Mouse (Mus musculus) kidney, adult 2 months (tissue): ENCODE data around the gene Sh3bp5l. TPM values are rescaled to one million over a fixed set of nuclear protein-coding genes. Genes with fewer than 3 reads are reported as not detected.

Experiments used
- DNase-seq: peaks from one replicate; pipeline ENCODE4 v3.0.0; 2021
- H3K27ac ChIP-seq: fragments of 200-500 bp; 2 replicates; pipeline ENCODE4 v1.5.1; 2012; ENCODE audit warnings: low read depth, low read length, control low read depth, inconsistent platforms; ENCODE audit not compliant: insufficient read depth
- H3K27me3 ChIP-seq: fragments of 200-500 bp; replicated peaks from 2 replicates; pipeline ENCODE4 v1.6.1; 2012; ENCODE audit warnings: mild to moderate bottlenecking, moderate library complexity, low read length, inconsistent platforms; ENCODE audit not compliant: control insufficient read depth, insufficient read depth
- H3K36me3 ChIP-seq: fragments of 200-500 bp; 2 replicates; pipeline ENCODE4 v1.6.1; 2012; ENCODE audit warnings: mild to moderate bottlenecking, moderate library complexity, low read length, inconsistent platforms; ENCODE audit not compliant: control insufficient read depth, insufficient read depth
- H3K4me1 ChIP-seq: fragments of 200-500 bp; 2 replicates; pipeline ENCODE4 v1.6.1; 2011; ENCODE audit warnings: low read length; ENCODE audit not compliant: control insufficient read depth, insufficient read depth
- H3K4me3 ChIP-seq: fragments of 200-500 bp; 2 replicates; pipeline ENCODE4 v1.5.1; 2011; ENCODE audit warnings: mild to moderate bottlenecking, low read depth, low read length, control low read depth; ENCODE audit not compliant: insufficient read depth
- CTCF ChIP-seq: fragments of 200-500 bp; conservative IDR thresholded peaks from 2 replicates; pipeline ENCODE4 v1.5.1; 2011; ENCODE audit warnings: low read depth, mild to moderate bottlenecking, control low read depth, low read length, moderate library complexity, mixed read lengths; ENCODE audit not compliant: insufficient read depth, insufficient read length
- POLR2A ChIP-seq: fragments of 200-500 bp; IDR thresholded peaks from one replicate; pipeline ENCODE4 v1.6.1; 2011; ENCODE audit warnings: low read depth, low read length, control low read depth
- WGBS: fragments of 180-500 bp; shearing (Covaris S2); methylation state at CpG from one replicate; pipeline ENCODE4 v1.1.7; 2018; 5-methylcytosine and 5-hydroxymethylcytosine counted together
- polyA plus RNA-seq: library from polyadenylated mRNA; depleted of rRNA; stranded (reverse); fragments of >200 nt; gene quantifications from 2 replicates; pipeline ENCODE4 v1.2.3, GENCODE M21; 2012

The Sh3bp5l gene
- polyA plus RNA-seq, 1 experiment, result 29.7 TPM

GRCm38 (mm10) chr11:58307411-58308080 is 23.0 kb upstream of the Sh3bp5l start:
- Histone ChIP-seq H3K4me3 (peak overlapping the region; percentile 54), H3K27ac (peak overlapping the region; percentile 18; the same call in 1 of the 2 replicates)

GRCm38 (mm10) chr11:58308661-58309060 is 21.9 kb upstream of the Sh3bp5l start:
- no peaks in the 10 kb centered on the region; the same call in 1 of the 2 replicates for H3K4me1 ChIP-seq
- no peaks in the 10 kb centered on the region for H3K36me3 ChIP-seq
- no peak overlapping the region for H3K27ac ChIP-seq
- TF ChIP-seq CTCF (no peak), POLR2A (no peak)
- 93% methylated on average over 9 of the region's 9 CpGs for WGBS
- DNase-seq, result no peak
- no peaks in the 10 kb centered on the region for H3K27me3 ChIP-seq
- H3K4me3 ChIP-seq, result no peak overlapping the region

More at GRCm38 (mm10) chr11:58307411-58308080, 23.0 kb upstream of the Sh3bp5l start:
- peak; percentile 75 for DNase-seq
- Histone ChIP-seq H3K36me3 (no peaks in the 10 kb centered on the region), H3K27me3 (no peaks in the 10 kb centered on the region), H3K4me1 (no peaks in the 10 kb centered on the region; the same call in 1 of the 2 replicates)
- TF ChIP-seq CTCF (0 out of 2 replicates have a peak, but pooled peaks have one; percentile 29), POLR2A (no peak)
- WGBS, result under 1% methylated on average over 42 of the region's 42 CpGs

- DNase-seq, result no peak
- no peaks in the 10 kb centered on the region for H3K27me3 ChIP-seq
- no peak overlapping the region for H3K27ac ChIP-seq
- no peaks in the 10 kb centered on the region for H3K4me1 ChIP-seq
- WGBS, result 89% methylated on average over 6 of the region's 6 CpGs
- H3K4me3 ChIP-seq, result no peak overlapping the region
- no peaks in the 10 kb centered on the region for H3K36me3 ChIP-seq
- TF ChIP-seq POLR2A, result no peak
- TF ChIP-seq CTCF, result no peak
Measured at GRCm38 (mm10) chr11:58314069-58314468, 16.5 kb upstream of the Sh3bp5l start.

GRCm38 (mm10) chr11:58315536-58316168 is 14.9 kb upstream of the Sh3bp5l start:
- no peak for DNase-seq
- no peaks in the 10 kb centered on the region for H3K27me3 ChIP-seq
- TF ChIP-seq POLR2A (no peak), CTCF (no peak)
- H3K27ac ChIP-seq, result no peak overlapping the region
- H3K36me3 ChIP-seq, result no peaks in the 10 kb centered on the region
- WGBS, result 94% methylated on average over 5 of the region's 5 CpGs
- no peaks in the 10 kb centered on the region for H3K4me1 ChIP-seq
- no peak overlapping the region for H3K4me3 ChIP-seq

GRCm38 (mm10) chr11:58316344-58316743 is 14.2 kb upstream of the Sh3bp5l start:
- Histone ChIP-seq H3K27ac (no peak overlapping the region), H3K36me3 (no peaks in the 10 kb centered on the region), H3K4me1 (no peaks in the 10 kb centered on the region), H3K4me3 (no peak overlapping the region), H3K27me3 (no peaks in the 10 kb centered on the region)
- no peak for DNase-seq
- 91% methylated on average over 17 of the region's 17 CpGs for WGBS
- TF ChIP-seq POLR2A (no peak), CTCF (no peak)

GRCm38 (mm10) chr11:58316768-58317390 is 13.6 kb upstream of the Sh3bp5l start:
- TF ChIP-seq POLR2A, result peak; percentile 7
- TF ChIP-seq CTCF, result no peak
- H3K4me3 ChIP-seq, result no peak overlapping the region
- no peak for DNase-seq
- no peaks in the 10 kb centered on the region for H3K27me3 ChIP-seq
- H3K36me3 ChIP-seq, result no peaks in the 10 kb centered on the region
- WGBS, result 83% methylated on average over 28 of the region's 28 CpGs
- H3K4me1 ChIP-seq, result peaks cover 1% of the 10 kb centered on the region; the same call in 1 of the 2 replicates
- no peak overlapping the region for H3K27ac ChIP-seq
